Mouse (Mus musculus) monocyte, adult 2 months (primary cell): ENCODE results near the gene Kiz.
A peak's percentile ranks its signal among the peaks of the same experiment; 100 is the strongest.

Source experiments
- DNase-seq, 2 experiments: peaks; one replicate each; pipeline ENCODE4 v3.0.0; 2022; ENCODE audit warnings: low spot score in 2 of 2, low read depth in 1 of 2

Kiz gene

DNA sequence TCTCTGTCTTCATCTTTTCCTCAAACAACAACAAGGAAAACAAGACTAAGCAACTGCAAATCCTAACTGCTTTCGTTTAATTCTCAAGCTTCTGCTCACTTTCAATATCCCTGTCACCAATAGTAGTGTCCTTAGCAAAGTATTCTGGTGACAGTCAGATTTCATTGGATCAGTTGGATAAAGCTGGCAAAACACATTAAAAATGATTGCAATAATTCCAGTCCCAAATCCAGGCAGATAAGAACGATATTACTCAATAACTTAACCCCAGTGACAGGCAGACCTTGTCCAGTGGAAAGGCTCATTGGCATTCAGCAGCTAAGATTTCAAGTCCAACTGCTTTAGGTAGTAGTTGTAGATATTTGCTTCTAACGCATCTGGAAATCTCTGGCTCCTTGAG is 119.4 kb downstream of the Kiz start:
- no peak for DNase-seq

DNA sequence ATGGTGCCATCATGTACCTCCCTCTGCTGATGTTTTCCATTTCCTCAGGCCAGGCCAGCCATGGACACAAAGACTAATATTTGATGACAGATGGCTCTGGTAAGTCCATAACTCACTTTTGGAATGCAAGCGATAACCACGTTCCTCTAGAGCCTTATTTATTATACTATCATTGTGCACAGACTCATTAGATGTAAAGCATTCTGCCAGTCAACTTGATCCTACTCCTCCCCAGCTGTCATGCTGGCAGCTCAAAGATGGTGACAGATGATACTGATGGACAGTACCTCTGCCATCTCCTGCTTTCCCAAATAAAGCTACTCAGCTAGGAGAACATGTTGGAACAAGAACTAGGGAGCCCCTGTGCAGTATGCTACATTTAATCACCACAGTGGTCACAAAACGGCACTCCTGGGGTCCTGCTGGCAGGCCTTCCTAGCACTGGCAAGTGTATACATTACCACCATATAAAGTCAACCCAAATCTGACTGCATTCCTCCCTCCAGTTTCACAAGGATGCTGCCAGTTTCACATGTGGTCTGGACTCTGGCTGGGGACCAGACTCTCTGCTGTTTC is 119.9 kb downstream of the Kiz start:
- DNase-seq, result no peak

DNA sequence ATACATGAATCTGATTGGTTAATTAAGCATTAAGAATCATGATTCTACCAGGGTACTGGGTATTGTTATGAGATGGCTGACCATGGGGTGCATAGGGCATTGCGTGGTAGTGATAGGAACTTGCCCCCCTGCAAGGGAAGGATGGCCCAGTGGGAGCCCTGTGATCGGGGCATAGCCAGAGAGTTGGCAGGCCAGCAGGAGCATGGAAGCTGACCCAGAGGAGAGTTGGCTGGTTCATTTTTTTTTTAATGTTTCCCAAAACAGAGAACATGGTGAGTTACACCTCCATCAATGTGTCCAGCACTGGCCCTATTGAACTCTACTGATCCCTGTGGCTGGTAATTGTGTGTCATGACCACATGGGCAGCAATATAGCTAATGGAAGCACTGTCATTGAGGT is 127.1 kb downstream of the Kiz start:
- DNase-seq, result no peak

DNA sequence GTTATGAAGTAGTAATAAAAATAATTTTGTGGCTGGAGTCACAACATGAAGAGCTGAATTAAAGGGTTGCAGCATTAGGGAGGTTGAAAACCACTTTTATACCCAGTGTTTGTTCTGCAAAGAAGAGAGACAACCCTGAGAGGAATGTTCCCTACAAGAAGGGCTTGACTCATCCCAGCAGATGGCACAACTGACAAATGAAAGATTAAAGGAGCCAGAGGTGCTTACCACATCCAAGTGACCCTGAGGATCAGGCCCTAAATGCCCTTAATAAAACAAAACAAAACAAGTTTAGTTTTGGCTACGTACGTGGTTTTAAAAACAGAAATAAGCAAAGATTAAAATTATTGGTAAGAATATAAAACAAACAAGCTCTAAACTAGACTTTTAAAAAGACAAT is 129.2 kb downstream of the Kiz start:
- DNase-seq, result no peak

DNA sequence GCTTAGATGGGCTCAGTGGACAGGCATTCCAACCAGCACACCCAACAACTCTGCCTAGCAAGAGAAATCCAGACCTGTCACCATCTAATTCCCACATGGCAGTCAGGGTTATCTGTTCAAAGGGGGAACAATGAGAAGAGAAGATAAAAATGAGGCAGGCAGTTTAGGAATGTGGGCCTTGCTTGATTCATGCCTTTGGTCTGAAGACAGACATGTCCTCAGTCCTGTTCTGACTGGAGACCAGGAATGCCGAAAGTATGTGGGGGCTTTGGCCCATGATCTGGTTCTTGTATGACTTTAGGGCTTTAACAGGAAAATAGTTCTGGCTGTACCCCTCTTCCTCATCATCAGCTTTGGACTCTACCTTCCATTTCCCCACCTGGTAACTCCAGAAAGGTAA is 130.1 kb downstream of the Kiz start:
- no peak for DNase-seq

DNA sequence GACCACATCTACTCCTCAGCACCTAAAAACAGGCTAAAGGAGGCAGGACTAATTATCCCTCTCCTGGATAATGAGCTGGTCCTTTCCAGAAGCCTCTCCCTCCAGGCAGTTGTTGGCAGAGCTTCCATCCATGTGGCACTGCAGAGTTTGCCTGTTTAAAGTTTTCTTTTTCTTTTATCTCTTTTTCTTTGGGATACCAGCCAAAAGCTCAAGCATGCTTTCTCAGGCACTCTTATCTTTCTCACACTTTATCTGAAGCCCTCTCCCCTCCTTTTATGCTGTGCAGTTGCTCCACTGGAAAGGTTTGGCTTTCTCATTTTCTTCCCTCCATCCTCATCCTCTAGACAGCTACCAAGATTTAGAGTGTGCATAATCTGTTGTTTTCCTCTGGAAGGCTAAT is 130.8 kb downstream of the Kiz start:
- no peak for DNase-seq

GRCm38 (mm10) chr2:147007265-147007664 is 151.6 kb downstream of the Kiz start:
- no peak for DNase-seq

- no peak for DNase-seq
Observed at GRCm38 (mm10) chr2:147009084-147009483, 153.4 kb downstream of the Kiz start.

DNA sequence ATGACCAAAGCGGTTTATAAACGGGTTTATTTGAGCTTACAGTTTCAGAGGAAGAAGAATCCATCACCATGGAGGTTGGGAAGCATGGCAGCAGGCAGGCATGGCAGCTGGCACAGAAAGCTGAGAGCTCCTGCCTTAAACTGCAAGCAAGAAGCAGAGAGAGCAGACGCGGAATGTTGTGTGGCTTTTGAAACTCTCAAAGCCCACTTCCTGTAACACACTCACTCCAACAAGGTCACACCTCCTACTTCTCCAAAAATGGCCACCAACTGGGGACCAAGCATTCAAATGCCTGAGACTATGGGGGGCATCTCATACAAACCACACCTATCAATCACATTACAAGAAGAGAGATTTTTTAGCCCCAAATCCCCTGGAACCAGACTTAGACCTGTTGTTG is 154.5 kb downstream of the Kiz start:
- no peak for DNase-seq

GRCm38 (mm10) chr2:147010952-147011351 is 155.3 kb downstream of the Kiz start:
- no peak for DNase-seq

DNA sequence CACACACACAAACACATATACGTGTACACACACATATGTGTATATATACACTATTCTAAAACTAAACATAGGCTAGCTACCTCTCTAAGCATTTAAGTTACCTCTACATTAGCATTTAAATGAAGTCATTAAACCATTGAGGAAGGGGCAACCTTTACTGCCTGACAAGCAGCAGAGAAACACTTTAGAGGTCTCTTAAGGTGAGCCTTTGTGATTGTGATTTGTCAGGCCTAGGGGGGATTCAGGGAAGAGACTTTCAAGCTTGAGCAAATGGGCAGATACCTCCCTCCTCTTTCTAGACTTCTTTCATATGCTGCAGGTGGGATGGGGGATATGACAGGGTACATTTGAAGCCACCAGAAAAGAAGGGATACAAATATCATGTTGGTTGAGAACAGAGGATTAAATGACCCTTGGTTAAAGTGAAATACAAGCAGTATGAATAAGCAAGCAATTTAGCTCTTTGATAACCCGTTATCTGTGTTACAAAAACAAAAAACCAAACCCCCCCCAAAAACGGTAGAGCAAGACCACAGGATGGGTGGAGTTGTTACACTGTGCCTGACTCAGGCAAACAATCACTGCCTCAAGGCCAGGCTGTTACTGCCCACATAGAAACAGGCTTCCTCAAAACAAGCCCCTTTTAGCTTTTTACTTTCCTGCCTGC is 155.9 kb downstream of the Kiz start:
- no peak for DNase-seq

DNA sequence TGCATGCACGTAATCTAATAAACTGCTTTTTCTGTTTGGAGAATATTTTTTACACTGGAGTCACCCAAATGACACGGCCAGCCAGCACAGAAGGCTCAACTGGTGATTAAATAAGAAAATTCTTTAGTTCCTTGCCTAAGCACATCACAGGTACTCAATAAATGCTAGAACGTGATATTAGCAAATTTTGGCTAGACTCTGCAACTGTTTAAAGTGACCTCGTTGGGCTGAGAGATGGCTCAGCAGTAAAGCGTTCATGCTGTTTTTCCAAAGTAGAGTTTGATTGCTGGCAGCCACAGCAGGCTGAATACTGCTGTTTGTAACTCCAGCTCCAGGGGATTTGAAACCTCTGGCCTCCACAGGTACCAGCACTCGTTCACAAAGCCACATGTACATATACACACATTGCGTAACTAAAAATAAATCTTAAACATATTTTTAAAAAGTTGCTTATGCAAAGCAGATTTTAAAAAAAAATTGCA is 156.5 kb downstream of the Kiz start:
- DNase-seq, result no peak

- DNase-seq, result peak; percentile 89 to 96
Observed at GRCm38 (mm10) chr2:147012623-147013184, 157.0 kb downstream of the Kiz start, which contains the start of gene Xrn2. Xrn2 (plus strand) TSS chr2:147012996.

- peak; percentile 33 to 55 for DNase-seq
Observed at GRCm38 (mm10) chr2:147013194-147013969, 157.7 kb downstream of the Kiz start.

DNA sequence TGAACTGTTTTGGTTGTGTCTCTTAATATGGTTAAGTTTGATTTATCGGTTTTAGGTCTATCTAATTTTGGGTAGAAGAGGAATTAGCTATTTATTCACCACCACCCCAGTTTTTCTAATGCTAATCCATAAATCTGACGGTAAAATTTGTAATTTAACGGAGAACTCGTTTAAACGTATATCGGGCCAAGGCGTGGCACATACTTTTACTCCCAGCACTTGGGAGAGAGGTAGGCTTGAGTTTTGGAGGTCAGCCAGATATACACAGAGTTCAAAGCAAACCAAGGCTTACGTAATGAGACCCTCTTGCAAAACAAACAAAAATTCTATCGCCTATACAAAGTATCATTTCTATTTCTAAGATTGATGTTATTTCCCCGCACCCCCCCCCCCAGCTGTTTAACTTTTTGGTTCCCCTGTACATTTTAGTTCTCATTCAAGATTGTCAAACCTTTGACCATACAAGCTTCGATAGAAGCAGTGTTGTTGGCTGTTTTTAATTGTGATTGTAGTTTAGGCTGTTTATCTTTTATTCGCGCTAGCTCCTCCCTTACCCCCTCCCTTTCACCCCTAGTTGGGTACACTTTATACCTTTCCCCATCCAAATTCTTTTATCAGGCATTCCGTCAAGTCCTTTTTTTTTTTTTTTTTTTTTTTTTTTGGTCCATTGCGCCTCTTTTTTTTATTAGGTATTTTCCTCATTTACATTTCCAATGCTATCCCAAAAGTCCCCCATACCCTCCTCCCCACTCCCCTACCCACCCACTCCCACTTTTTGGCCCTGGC is 158.6 kb downstream of the Kiz start:
- no peak for DNase-seq
